Mouse (Mus musculus) spleen, postnatal 4 days (tissue): Measurements from ENCODE around the gene Sys1.
A peak's percentile ranks its signal among the peaks of the same experiment; 100 is the strongest.

Source experiments
- DNase-seq, 2 experiments: peaks; one replicate each; pipeline ENCODE4 v3.0.0; 2022; ENCODE audit warnings: low spot score in 2 of 2

Sys1 gene

GRCm38 (mm10) chr2:164497691-164498268 is 41.0 kb downstream of the Sys1 start:
- no peak for DNase-seq

GRCm38 (mm10) chr2:164499317-164499716 is 42.6 kb downstream of the Sys1 start:
- DNase-seq, result no peak

- DNase-seq, result no peak
Measured at GRCm38 (mm10) chr2:164500511-164500910, 43.7 kb downstream of the Sys1 start.

DNA sequence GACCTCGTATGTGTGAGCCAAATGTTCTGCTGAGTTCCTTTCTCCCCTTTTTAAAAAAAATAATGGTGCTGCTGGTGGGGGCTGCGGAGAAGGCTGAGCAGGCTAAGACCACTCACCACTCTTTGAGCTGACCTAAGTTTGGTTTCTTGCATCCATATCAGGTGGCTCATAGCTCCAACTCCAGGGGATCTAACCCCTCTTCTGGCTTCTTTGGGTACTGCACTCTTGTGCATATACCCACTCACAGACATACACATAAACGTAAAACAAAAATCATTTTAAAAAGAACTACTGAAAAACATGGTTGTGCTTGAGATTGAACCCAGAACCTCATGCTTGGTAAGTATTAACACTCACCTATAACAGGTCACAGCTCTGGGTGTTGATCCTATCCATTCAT is 48.2 kb downstream of the Sys1 start:
- no peak for DNase-seq

- DNase-seq, result no peak
Measured at GRCm38 (mm10) chr2:164505619-164506347, 49.0 kb downstream of the Sys1 start.

- DNase-seq, result no peak
Measured at GRCm38 (mm10) chr2:164507811-164508210, 51.0 kb downstream of the Sys1 start.

DNA sequence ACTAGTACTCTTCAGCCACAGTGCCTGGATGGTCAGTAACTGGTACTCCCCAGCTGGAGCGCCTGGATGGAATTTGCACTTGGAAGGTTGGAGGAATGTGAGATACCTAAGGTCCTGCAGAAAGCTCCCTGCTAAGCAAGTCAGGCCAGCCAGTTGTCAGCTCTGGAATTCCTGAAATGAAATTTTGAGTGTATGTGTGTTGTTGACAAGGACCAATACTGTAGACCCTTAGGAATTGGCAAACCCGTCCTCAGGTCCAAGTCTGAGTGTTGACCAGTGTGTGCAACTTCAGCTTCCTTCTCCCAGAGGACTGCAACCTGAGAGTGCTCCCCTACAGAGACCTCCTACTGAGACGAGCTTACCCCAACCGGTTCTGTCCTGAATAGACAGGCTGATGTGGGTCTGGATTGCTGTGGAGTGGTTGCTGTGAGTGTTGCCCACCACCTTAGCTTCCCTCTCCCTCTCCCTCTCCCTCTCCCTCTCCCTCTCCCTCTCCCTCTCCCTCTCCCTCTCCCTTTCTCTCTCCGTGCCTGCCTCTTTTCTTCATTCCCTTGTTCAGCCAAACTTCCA is 53.9 kb downstream of the Sys1 start:
- no peak for DNase-seq

DNA sequence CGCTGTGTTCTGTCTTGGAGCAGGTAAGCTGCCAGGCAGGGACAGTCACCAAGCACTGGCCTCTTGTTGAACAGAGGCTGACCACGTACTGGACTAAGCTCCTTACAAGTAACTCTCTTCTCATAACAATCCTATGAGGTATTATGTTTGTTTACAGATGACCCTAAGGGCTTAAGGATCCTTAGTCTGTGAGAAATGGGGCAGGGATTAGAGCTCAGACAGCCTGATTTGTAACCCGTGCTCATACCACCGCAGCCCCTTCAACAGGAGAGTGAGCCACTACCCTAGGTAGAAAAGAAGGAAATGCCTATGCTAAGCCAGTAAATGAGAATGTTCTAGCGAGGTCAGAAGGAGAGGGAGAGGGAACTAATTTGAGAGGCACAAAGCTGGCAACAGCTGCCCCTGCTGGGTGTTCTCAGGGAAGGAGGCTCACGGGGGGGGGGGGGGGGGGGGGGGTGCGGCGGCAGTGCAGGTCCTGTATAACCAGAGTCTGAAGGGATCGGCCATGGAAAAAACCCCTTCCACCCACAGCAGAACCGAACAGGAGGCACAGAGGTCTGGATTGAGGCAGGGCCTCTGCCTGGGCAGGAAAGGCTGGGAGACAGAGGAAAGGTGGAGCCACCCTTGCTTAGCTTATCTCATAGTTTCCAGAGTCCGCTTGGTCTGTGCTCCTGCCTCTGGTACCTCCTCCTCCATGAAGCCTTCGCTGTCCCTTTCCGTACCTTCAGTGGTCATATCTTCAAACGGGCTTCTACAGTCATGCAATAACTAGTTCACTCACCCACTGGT is 55.6 kb downstream of the Sys1 start:
- DNase-seq, result no peak

GRCm38 (mm10) chr2:164513389-164513788 is 56.6 kb downstream of the Sys1 start:
- no peak for DNase-seq

GRCm38 (mm10) chr2:164514916-164515315 is 58.2 kb downstream of the Sys1 start:
- no peak for DNase-seq

DNA sequence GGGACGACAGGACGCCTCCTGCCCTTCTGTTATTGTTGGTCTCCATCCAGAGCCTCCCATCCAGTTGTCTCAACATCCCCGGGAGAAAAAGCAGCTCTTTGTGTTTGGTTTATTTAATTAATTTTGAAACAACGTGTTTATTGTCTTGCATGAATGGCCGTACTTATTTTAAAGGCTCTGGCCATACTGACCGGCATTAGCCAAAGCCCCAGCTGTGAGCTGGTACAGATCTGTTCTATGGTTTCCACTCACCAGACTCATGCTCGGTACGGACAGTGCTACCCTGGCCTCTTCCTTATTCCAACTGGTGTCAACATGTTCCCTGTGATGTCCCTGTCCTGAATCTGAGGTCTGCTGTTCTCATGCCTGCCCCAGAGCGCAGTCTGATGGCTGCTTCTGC is 59.1 kb downstream of the Sys1 start:
- no peak for DNase-seq

DNA sequence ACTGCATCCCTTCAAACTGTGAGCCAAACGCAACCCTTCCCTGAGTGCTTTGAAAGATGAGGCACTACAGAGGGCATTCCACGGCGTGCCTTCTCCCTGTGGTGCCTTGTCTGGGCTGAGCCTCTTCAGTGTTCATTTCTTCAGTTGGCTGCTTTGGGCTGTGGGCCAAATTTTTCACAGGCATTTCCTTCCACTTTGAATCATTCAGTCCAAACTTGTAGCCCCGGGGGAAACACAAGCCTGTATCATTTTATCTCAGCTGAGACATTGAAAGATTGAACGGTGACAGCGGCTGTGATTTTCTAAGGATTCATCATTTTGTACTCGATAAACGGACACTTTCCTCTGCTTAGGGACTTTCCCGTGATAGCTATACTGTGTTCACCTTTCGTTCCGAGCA is 59.8 kb downstream of the Sys1 start:
- DNase-seq, result no peak

GRCm38 (mm10) chr2:164517485-164518221 is 60.9 kb downstream of the Sys1 start:
- peak; percentile 58 to 83 for DNase-seq

- DNase-seq, result no peak
Measured at GRCm38 (mm10) chr2:164518266-164519170, 61.8 kb downstream of the Sys1 start.

DNA sequence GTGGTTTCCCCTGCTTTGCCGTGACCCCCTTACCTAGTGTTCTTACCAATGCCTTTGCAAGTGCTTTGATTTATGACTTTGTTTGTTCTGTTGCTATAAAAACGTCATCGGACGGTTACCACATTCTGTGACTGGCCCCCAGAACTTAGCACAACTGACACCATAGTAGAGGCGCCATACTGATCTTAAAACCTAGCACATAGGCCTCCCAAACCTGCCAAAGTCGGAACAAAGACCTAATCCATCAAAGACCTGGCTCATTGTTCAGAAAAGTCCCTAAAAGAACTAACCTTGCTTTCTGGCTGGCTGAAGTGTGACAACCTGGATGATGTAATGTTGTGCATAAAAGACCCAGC is 62.4 kb downstream of the Sys1 start:
- no peak for DNase-seq

DNA sequence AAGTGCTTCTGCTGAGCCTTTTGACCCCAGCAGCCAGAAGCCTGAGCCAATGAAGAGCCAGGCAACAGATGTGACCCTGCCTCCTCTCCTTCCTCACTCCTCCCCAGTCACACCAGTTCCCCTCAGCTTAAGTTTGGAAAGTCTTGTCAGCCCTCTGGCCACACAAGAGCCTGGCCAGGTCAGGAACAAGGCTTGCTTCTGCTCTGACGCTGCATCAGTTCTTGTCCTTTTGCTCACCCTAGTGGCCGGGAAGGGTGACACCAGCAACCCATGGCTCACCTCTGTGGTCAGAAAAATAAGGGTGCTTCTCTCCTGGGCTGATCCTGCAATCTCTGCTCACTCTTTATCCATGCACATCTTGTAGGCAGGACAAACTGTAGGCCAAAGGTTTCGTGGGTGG is 64.0 kb downstream of the Sys1 start:
- DNase-seq, result peak; percentile 53 to 76

DNA sequence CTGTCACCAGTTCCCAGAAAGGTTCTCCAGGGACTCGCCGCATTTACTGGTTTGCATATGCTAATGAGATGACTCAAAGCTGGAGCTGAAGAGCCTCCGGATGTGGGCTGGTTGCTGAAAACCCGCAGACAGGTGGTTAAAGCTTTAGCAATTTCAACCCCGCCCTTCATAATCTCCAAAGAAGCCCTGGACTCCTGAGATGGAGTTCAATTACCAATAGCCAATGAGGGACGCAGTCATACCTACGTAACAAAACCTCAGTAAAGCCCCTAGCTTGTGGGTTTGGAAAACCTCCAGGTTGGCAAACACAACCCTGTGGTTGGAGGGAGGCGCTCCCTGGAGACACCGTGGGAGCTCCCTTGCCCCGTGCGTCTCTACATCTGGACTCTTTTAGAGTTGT is 65.1 kb downstream of the Sys1 start:
- peak in 1 of 2 experiments; percentile 40 for DNase-seq

DNA sequence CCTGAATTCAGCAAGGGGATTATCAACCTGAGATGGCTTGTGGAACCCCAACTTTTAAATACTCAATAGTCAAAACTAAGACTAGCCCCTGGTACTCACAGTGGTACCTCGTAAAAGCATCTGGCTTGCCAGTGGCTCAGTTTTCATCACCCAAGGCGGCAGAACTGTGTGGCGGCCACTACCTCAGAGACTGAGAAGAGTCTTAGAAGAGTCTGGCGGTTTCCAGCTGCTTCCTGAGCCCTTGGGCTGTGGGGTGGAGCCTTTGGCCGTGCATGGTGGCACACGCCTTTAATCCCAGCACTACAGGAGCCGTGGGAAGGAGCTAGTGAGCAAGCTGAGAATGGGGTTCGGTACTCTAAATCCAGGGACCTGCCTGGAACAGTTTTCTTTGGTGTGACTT is 65.5 kb downstream of the Sys1 start:
- DNase-seq, result no peak

GRCm38 (mm10) chr2:164523301-164523773 is 66.6 kb downstream of the Sys1 start:
- DNase-seq, result no peak

DNA sequence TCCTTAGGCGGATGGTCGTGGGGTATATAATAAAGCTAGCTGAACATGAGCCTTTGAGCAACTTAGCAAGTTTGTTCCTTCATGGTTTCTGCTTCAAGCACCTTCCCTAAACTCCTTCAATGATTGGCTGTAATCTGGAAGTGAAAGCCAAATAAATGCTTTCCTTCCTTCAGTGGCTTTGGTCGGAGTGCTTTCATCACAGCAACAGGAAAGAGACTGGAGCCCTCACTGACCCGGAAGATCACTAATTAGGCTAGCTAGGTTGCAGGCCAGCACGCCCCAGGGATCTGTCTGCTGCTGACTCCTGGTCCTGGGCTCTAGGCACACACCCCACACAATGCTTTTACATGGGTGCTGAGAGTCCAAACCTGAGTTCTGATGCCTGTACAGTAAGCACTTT is 71.8 kb downstream of the Sys1 start:
- DNase-seq, result no peak
